Mouse (Mus musculus) embryonic facial prominence, embryonic 12.5 days (tissue): ENCODE measurements around the gene Chml. TPM values are rescaled to one million over a fixed set of nuclear protein-coding genes. Genes with fewer than 3 reads are reported as not detected.

Experiments
- ATAC-seq: fragments of 200-750 bp; cut with Nextera tagmentation; 2 replicates; pipeline ENCODE4 v1.8.0; 2017; ENCODE audit not compliant: insufficient number of reproducible peaks, insufficient read depth, low FRiP score, low TSS enrichment
- H3K27ac ChIP-seq: fragments of 300-500 bp; sonication (generic); 2 replicates; pipeline ENCODE4 v1.5.1; 2016; ENCODE audit warnings: mild to moderate bottlenecking
- H3K27me3 ChIP-seq: fragments of 300-500 bp; sonication (generic); 2 replicates; pipeline ENCODE4 v1.6.1; 2016; ENCODE audit warnings: mild to moderate bottlenecking, moderate library complexity
- H3K36me3 ChIP-seq: fragments of 300-500 bp; sonication (generic); 2 replicates; pipeline ENCODE4 v1.6.1; 2016; ENCODE audit warnings: mild to moderate bottlenecking
- H3K4me1 ChIP-seq: fragments of 300-500 bp; sonication (generic); 2 replicates; pipeline ENCODE4 v1.6.1; 2016
- H3K4me2 ChIP-seq: fragments of 300-500 bp; sonication (generic); replicated peaks from 2 replicates; pipeline ENCODE4 v1.6.1; 2016; ENCODE audit warnings: mild to moderate bottlenecking, moderate library complexity
- H3K4me3 ChIP-seq: fragments of 300-500 bp; sonication (generic); 2 replicates; pipeline ENCODE4 v1.5.1; 2016; ENCODE audit warnings: mild to moderate bottlenecking
- H3K9ac ChIP-seq: fragments of 300-500 bp; sonication (generic); 2 replicates; pipeline ENCODE4 v1.6.1; 2016; ENCODE audit warnings: mild to moderate bottlenecking, moderate library complexity
- H3K9me3 ChIP-seq: fragments of 300-500 bp; sonication (generic); 2 replicates; pipeline ENCODE4 v1.6.1; 2016; ENCODE audit warnings: mild to moderate bottlenecking, moderate library complexity
- WGBS: fragments of 180-500 bp; shearing (Covaris S2); methylation state at CpG from one replicate; pipeline ENCODE4 v1.1.7; 2016; 5-methylcytosine and 5-hydroxymethylcytosine counted together
- polyA plus RNA-seq: library from polyadenylated mRNA; unstranded; fragments of >200 nt; fragmentation: Nextera tagmentation; extraction: Ambion mirVana; gene quantifications from 2 replicates; pipeline ENCODE4 v1.2.1, GENCODE M21; 2016

Gene Chml
- 3.4 and 3.8 TPM in 2 replicates for polyA plus RNA-seq

DNA sequence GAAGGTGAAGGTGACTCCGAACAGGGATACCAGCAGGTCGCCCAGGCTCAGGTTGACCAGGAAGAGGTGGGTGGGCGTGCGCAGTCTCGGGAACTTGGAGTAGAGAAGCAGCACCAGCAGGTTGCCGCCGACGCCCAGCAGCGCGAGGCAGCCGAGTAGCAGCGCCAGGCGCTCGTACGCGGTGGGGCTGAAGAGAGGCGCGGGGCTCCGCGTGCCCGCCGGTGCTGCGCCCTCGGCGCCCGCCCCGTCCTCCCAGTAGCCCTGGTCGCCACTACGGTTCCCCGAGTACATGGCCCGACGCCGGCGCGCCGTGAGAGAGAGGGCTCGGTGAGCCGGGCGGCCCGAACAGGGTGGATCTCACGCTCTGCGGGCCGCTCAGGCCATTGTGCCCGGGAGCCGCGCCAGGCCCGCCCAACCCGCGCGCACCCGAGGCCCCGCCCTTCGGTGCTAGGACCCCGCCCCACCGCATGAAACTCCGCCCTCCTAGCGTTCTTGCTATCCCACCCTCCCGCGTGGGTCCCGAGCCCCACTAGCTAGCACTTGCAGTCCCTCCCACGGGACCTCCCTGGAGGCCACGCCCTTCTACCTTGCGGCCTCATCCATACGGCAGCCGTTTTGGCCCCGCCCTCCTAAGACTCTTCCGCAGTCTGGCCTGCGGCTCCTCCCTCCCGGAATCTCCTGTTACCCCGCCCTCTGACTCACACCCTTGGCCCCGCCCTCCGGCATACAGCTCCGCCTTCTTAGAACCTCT lies at the start of gene Chml, which contains the start of gene Opn3:
TSS of gene Chml (minus strand) at position 656 of the 751 bp plus-strand sequence.
TSS of gene Opn3 (minus strand) at position 531 of the 751 bp plus-strand sequence.
- H3K4me3 ChIP-seq = peak within 1 kb of the TSS; percentile 68
- no peaks in the 10 kb centered on the region for H3K9me3 ChIP-seq
- H3K36me3 ChIP-seq = peaks cover 7% of the 10 kb centered on the region; the same call in 1 of the 2 replicates
- peak within 1 kb of the TSS; percentile 74 for H3K4me2 ChIP-seq
- H3K27ac ChIP-seq = peak within 1 kb of the TSS; percentile 82
- H3K9ac ChIP-seq = peak within 1 kb of the TSS; percentile 75
- H3K4me1 ChIP-seq = peaks cover 18% of the 10 kb centered on the region; the same call in 1 of the 2 replicates
- peak; percentile 98 for ATAC-seq
- WGBS = under 1% methylated on average over 73 of the region's 73 CpGs
- H3K27me3 ChIP-seq = no peaks in the 10 kb centered on the region

DNA sequence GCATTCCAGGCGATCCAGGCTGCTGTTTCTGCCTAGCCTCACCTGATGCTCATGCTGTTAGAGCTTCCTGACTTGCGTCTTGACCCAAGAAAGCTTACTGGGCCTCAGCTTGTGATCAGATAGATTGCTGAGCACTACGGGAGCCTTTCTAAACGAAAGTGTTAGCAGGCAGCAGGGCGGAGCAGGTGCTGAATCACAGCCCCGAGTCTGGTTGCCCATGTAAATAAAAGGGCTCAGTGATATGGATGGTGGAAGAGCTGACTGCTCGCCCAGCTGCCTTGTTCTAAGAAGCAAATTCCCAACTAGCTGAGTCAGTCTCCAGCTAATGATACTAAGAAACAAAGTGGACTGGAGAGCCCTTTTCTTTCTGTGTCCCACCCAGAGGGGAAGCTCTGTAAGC lies 33.1 kb upstream of the Chml start:
- no peak overlapping the region for H3K27ac ChIP-seq
- no peak overlapping the region for H3K9ac ChIP-seq
- H3K36me3 ChIP-seq = no peaks in the 10 kb centered on the region
- no peak overlapping the region for H3K4me3 ChIP-seq
- H3K9me3 ChIP-seq = no peaks in the 10 kb centered on the region
- 0 out of 2 replicates have a peak, but pooled peaks cover 2% of the 10 kb centered on the region for H3K4me1 ChIP-seq
- no peaks in the 10 kb centered on the region for H3K27me3 ChIP-seq
- WGBS = 53% methylated on average over 7 of the region's 7 CpGs
- H3K4me2 ChIP-seq = no peak overlapping the region
- ATAC-seq = no peak

DNA sequence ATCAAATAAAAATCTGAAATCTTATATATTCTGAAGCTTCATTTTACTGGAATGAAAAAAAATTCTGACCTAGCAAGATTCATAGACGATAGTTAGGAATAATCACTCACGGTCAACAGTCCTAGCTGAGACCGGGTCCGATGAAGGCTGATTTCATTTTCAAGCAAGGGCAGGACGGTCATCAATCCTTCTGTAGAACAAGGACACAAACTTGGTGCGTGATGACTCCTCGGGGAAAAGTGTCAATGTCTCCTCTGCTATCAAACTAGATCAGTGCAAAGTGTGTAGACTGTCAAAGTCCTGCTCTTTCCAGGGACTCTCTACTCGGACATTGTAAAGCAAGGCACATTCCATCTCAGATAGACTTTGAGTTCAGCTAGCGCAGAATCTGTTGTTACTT lies 24.1 kb upstream of the Chml start:
- ATAC-seq = no peak
- no peak overlapping the region for H3K9ac ChIP-seq
- WGBS = 90% methylated on average over 9 of the region's 9 CpGs

DNA sequence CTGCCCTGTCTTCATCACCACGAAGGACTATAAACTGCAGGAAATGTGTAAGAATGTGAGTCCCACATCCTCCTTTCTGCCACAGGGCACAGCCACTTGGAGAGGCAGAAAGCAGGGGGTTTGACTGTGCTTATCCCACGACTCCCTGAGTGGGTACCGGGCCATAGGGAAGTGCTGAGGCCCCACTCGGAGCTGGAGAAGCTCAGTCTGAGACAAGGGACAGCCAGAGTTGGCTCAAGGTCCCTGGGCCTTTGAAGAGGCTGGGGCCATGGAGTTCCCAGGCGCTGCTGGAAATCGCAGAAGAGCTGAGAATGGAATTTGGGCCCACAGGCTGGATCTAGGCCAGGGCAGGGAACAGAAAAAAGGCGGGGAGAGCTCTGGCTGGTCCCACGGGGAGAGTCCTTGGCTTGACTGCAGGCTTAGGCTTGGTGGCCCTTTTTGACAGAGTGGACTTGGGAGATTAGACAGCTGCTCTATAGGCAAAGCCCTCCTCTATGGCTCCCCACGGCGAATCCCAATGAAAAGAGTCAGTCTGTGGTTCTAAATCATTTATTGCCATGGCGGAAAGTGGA lies 19.7 kb upstream of the Chml start:
- ATAC-seq = no peak
- no peaks in the 10 kb centered on the region for H3K27me3 ChIP-seq
- H3K4me3 ChIP-seq = no peak overlapping the region
- WGBS = 81% methylated on average over 11 of the region's 11 CpGs
- no peak overlapping the region for H3K9ac ChIP-seq
- H3K4me1 ChIP-seq = no peaks in the 10 kb centered on the region
- no peaks in the 10 kb centered on the region for H3K9me3 ChIP-seq
- H3K36me3 ChIP-seq = no peaks in the 10 kb centered on the region
- no peak overlapping the region for H3K27ac ChIP-seq
- H3K4me2 ChIP-seq = no peak overlapping the region

More for the DNA sequence above, 24.1 kb upstream of the Chml start:
- H3K36me3 ChIP-seq = no peaks in the 10 kb centered on the region
- no peak overlapping the region for H3K27ac ChIP-seq
- no peaks in the 10 kb centered on the region for H3K4me1 ChIP-seq
- no peaks in the 10 kb centered on the region for H3K27me3 ChIP-seq
- no peaks in the 10 kb centered on the region for H3K9me3 ChIP-seq
- no peak overlapping the region for H3K4me2 ChIP-seq
- H3K4me3 ChIP-seq = no peak overlapping the region

DNA sequence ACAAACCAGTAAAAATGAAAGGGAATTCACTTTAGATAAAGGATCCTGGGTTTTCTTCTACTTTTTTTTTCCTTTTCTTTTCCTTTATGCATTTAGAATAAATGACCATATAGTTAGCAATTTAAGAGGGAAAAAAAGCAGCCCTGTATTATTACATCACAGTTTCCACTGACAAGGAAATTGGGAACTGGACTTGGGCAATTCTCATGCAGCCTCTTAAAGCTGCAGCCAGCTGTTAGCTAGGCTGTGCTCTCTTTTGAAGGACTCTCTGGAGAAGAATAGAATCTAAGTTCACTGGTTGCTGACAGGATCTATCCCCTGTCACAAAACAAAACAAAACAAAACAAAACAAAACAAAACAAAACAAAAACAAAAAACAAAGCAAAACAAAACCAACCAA lies 15.3 kb upstream of the Chml start:
- no peaks in the 10 kb centered on the region for H3K9me3 ChIP-seq

DNA sequence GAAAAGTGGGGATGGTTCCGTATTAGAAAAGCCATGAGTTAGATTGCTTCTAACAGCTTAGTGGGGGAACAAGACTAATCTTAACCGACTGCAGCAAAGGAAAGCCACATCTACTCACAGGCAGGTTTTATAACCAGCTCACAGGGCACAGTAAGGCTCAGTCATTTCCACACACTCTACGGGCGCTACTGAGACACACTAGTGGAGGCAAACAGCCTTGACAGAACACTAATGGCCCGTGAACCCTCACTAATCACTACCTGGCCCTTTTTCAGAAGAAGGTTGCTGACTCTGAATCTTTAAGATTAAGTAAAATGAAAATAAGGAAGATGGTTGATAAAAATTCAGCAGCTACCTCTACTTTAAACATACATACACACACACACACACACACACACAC lies 14.9 kb upstream of the Chml start:
- H3K4me2 ChIP-seq = no peak overlapping the region
- 67% methylated on average over 5 of the region's 5 CpGs for WGBS
- no peaks in the 10 kb centered on the region for H3K9me3 ChIP-seq
- no peak overlapping the region for H3K9ac ChIP-seq
- H3K4me3 ChIP-seq = no peak overlapping the region
- H3K36me3 ChIP-seq = no peaks in the 10 kb centered on the region
- no peaks in the 10 kb centered on the region for H3K4me1 ChIP-seq
- ATAC-seq = no peak
- H3K27ac ChIP-seq = no peak overlapping the region
- no peaks in the 10 kb centered on the region for H3K27me3 ChIP-seq

More for the DNA sequence above, 15.3 kb upstream of the Chml start:
- no peaks in the 10 kb centered on the region for H3K36me3 ChIP-seq
- H3K4me2 ChIP-seq = no peak overlapping the region
- no peak overlapping the region for H3K27ac ChIP-seq
- H3K4me3 ChIP-seq = no peak overlapping the region
- no peak for ATAC-seq
- no peak overlapping the region for H3K9ac ChIP-seq
- H3K4me1 ChIP-seq = no peaks in the 10 kb centered on the region
- no peaks in the 10 kb centered on the region for H3K27me3 ChIP-seq

DNA sequence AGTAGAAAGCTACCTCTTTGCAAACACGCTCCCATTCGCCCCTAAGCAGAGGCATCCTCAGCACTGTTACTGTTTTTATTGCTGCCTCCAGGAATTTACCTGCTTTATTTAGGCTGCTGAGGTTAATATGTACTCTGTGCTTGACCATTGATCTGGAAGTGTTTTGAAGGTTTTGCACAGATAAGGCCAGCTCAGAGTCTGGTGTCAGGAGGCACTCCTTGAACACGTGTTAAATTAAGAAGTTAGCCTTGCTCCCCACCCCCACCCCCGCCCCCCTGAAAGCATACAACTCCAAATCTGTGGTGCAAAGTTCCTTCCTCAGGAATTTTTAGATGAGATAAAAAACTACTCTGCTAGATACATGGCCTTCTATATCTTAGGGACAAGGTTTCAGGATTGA lies 8.4 kb upstream of the Chml start:
- H3K4me3 ChIP-seq = no peak overlapping the region
- H3K36me3 ChIP-seq = no peaks in the 10 kb centered on the region
- H3K9ac ChIP-seq = no peak overlapping the region
- no peaks in the 10 kb centered on the region for H3K4me1 ChIP-seq
- H3K4me2 ChIP-seq = no peak overlapping the region
- no peaks in the 10 kb centered on the region for H3K27me3 ChIP-seq
- no peak for ATAC-seq
- no peak overlapping the region for H3K27ac ChIP-seq
- H3K9me3 ChIP-seq = no peaks in the 10 kb centered on the region
- 73% methylated on average over 4 of the region's 4 CpGs for WGBS

DNA sequence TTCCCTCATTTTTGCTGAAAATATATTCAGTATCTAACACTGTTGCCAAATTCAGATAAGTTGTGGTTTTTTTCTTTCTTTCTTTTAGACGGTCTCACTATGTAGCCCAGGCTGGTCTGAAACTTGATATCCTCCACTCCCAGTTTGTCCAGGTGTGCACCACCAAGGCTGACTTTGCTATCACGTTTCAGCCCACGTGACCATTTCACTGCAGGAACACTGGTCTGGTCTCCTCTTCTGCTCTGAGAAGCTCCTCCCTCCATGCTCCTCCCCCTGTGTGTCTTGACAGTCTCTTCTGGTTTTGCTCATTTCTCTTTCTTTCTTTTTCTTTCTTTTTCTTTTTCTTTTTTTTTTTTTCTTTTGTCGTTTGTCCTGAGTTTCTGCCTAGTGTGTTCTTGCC lies 7.1 kb upstream of the Chml start:
- no peaks in the 10 kb centered on the region for H3K9me3 ChIP-seq
- 22% methylated on average over 4 of the region's 4 CpGs for WGBS
- ATAC-seq = no peak
- H3K4me1 ChIP-seq = no peaks in the 10 kb centered on the region
- no peaks in the 10 kb centered on the region for H3K36me3 ChIP-seq
- no peak overlapping the region for H3K4me3 ChIP-seq
- H3K27me3 ChIP-seq = no peaks in the 10 kb centered on the region
- no peak overlapping the region for H3K9ac ChIP-seq
- H3K4me2 ChIP-seq = no peak overlapping the region
- H3K27ac ChIP-seq = no peak overlapping the region

DNA sequence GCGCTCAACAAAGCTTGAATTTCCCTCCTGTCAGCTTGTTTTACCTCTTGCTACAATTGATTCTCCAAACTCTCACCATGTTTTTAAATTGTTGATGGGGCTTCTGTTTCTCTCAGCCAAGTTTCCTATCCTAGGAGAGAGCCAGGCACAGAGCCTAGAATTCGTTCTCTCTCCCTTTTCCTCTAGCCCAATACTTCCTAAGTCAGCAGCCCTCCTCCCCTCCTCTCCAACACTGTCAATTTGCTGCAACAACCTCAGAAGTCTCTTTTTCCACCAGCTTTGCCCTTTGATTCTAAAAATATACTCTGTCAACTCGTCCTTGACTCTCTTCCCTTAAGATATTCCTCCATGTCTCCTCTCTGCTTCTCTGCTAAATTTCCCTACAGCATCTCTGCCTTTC lies 6.7 kb upstream of the Chml start:
- H3K27ac ChIP-seq = no peak overlapping the region
- 56% methylated on average over 3 of the region's 3 CpGs for WGBS
- H3K36me3 ChIP-seq = no peaks in the 10 kb centered on the region
- no peaks in the 10 kb centered on the region for H3K4me1 ChIP-seq
- H3K9me3 ChIP-seq = no peaks in the 10 kb centered on the region
- no peak overlapping the region for H3K9ac ChIP-seq
- H3K27me3 ChIP-seq = no peaks in the 10 kb centered on the region
- H3K4me3 ChIP-seq = no peak overlapping the region
- no peak overlapping the region for H3K4me2 ChIP-seq
- no peak for ATAC-seq

DNA sequence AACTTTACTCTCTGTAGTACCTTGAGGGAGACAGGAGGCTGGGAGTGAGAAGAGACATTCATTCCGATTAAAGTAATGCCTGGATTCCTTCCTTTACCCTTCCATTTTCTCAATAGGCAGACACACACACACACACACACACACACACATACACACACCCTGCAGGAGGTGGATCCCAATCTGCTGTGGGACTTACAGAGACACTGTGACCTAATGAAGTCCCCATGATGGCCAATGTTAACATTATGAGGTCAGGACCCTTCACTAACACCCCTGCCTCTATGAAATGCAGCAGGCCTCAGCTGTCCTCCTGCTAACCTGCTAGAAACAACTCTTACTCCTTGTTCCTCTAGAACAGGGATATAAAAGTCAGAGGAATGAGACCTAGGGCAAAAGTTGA lies 5.6 kb upstream of the Chml start, which contains the start of gene Wdr64:
TSS of gene Wdr64 (plus strand) at position 301 of the 400 bp plus-strand sequence.
- Histone ChIP-seq H3K9ac (no peak within 1 kb of the TSS), H3K4me1 (0 out of 2 replicates have a peak, but pooled peaks cover 2% of the 10 kb centered on the region), H3K4me3 (no peak within 1 kb of the TSS), H3K27ac (no peak within 1 kb of the TSS), H3K27me3 (no peaks in the 10 kb centered on the region), H3K9me3 (no peaks in the 10 kb centered on the region), H3K4me2 (no peak within 1 kb of the TSS), H3K36me3 (no peaks in the 10 kb centered on the region)
- 72% methylated on average over 1 of the region's 1 CpGs for WGBS
- no peak for ATAC-seq

DNA sequence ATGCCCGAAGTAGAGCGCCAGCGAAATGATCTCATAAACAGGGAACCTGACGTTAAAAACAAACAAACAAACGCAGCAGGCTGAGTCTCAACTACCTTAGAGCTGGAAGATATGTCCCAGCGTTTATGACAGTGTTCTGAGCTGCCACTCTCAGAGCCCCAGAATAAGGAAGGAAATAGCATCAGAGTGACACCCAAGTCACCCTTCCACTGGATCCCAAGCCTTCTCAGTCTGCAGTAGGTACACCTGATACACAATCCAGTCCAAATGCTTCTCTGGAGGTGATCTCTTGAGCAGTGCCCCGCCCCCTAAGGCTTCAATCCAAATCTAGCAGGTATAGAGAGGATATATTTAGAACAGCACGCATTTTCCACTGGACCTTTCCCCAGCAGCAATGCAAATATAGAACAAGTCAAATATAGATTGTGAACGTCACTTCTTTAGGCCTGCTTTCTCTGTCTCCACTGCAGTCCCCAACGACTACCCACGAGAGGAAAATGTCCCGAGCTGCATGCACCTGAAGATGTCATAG lies 794 bp upstream of the Chml start:
- no peaks in the 10 kb centered on the region for H3K36me3 ChIP-seq
- peak overlapping the region; percentile 68 for H3K4me3 ChIP-seq
- no peak for ATAC-seq
- no peaks in the 10 kb centered on the region for H3K9me3 ChIP-seq
- H3K27ac ChIP-seq = no peak overlapping the region
- peaks cover 18% of the 10 kb centered on the region; the same call in 1 of the 2 replicates for H3K4me1 ChIP-seq
- H3K9ac ChIP-seq = 0 out of 2 replicates have a peak overlapping the region, but pooled peaks have one; percentile 43
- peak overlapping the region; percentile 74 for H3K4me2 ChIP-seq
- H3K27me3 ChIP-seq = no peaks in the 10 kb centered on the region
- 44% methylated on average over 12 of the region's 12 CpGs for WGBS

DNA sequence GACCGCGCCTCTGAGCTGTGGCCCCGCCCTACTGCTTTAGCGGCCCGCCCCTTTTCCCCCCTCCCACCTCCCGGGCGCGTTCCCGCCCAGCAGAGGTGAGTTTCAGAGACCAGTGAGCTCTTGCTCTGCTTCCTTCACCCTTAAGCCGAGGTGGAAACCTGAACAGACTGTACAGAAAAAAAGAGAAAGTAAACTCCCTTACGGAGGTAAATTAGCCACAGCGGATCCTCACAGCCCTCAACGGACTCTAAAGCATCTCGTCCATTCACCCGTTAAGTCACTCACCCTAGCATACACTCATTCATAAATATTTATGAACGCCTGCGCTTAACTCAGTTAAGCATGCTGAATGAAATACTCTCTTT lies 278 bp upstream of the Chml start:
- 2% methylated on average over 17 of the region's 17 CpGs for WGBS

More for the DNA sequence above, 278 bp upstream of the Chml start:
- Histone ChIP-seq H3K4me1 (peaks cover 18% of the 10 kb centered on the region; the same call in 1 of the 2 replicates), H3K4me2 (peak overlapping the region; percentile 74), H3K36me3 (peaks cover 2% of the 10 kb centered on the region; the same call in 1 of the 2 replicates), H3K9ac (peak overlapping the region; percentile 43; the same call in 1 of the 2 replicates), H3K4me3 (peak overlapping the region; percentile 68), H3K27me3 (no peaks in the 10 kb centered on the region), H3K9me3 (no peaks in the 10 kb centered on the region), H3K27ac (no peak overlapping the region)
- ATAC-seq = peak; percentile 87
